Mouse (Mus musculus) forebrain, embryonic 10.5 days (tissue): ENCODE data around the gene Lypd1. TPM values are rescaled to one million over a fixed set of nuclear protein-coding genes. Genes with fewer than 3 reads are reported as not detected.

Experiments used
- DNase-seq: peaks from one replicate; pipeline ENCODE4 v3.0.0-alpha.2; 2017; ENCODE audit warnings: low spot score; ENCODE audit errors: extremely low spot score
- H3K27ac ChIP-seq: fragments of 300-500 bp; sonication (generic); 2 replicates; pipeline ENCODE4 v1.5.1; 2016; ENCODE audit warnings: mild to moderate bottlenecking
- H3K27me3 ChIP-seq: fragments of 300-500 bp; sonication (generic); 2 replicates; pipeline ENCODE4 v1.6.1; 2016; ENCODE audit warnings: mild to moderate bottlenecking; ENCODE audit not compliant: poor library complexity, severe bottlenecking
- H3K36me3 ChIP-seq: fragments of 300-500 bp; sonication (generic); replicated peaks from 2 replicates; pipeline ENCODE4 v1.6.1; 2016; ENCODE audit warnings: mild to moderate bottlenecking, moderate library complexity
- H3K4me1 ChIP-seq: fragments of 300-500 bp; sonication (generic); 2 replicates; pipeline ENCODE4 v1.6.1; 2016
- H3K4me3 ChIP-seq: fragments of 300-500 bp; sonication (generic); 2 replicates; pipeline ENCODE4 v1.5.1; 2016; ENCODE audit warnings: mild to moderate bottlenecking, moderate library complexity
- H3K9me3 ChIP-seq: fragments of 300-500 bp; sonication (generic); 2 replicates; pipeline ENCODE4 v1.6.1; 2016; ENCODE audit warnings: mild to moderate bottlenecking, moderate library complexity
- WGBS: fragments of 180-500 bp; shearing (Covaris S2); methylation state at CpG from one replicate; pipeline ENCODE4 v1.1.7; 2016; 5-methylcytosine and 5-hydroxymethylcytosine counted together
- polyA plus RNA-seq: library from polyadenylated mRNA; unstranded; fragments of >200 nt; fragmentation: Nextera tagmentation; extraction: Ambion mirVana; gene quantifications from 2 replicates; pipeline ENCODE4 v1.2.1, GENCODE M21; 2016

Gene Lypd1
- polyA plus RNA-seq: 1.2 and 1.9 TPM in 2 replicates

DNA sequence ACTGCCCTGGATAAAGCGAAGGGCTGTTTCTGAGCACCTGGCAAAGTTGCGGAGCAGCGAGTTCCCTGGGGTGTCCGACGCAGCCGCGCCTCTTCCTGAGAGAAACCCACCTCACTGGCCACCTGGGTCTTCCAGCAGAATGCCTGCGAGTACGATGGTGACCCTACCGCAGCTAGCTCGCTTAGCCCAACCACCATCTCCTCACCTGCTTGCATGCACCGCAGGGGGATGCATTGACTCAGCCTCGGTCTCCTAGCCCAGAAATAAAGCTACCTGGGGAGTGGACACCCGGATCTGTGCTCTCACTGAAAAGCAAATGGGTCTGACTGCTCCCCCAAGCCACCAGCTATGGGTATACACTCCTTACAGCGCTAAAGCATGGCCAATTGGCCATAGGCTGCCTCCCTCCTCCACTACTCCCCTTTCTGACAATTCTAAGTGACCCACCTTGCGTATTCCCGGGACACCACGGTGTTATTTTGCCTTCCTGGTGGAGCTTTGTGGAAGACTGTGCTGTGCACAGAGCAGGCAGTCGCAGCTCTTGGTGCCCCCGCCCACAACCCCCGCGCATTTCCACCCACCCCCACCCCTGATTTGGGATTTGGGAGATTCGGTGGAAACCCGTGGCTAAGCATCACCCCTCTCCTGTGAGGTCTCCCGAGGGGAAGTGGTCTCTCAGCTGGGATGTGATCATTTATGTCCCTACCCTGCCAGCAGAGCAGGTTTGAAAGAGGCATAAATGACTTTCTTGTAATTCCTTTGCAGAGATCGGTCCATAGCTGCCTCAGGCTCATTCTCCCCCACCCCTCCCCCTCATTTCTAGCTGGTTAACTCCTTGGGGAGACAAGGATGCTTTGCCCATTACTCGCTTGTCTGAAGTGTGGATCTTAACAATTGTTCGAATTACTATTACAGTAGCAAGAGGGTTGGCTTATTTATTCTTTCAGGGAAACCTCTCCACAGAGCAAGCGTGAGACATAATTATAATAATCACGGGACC, at the start of gene Lypd1:
TSS of gene Lypd1 (minus strand) at position 501 of the 1,000 bp plus-strand sequence.
- WGBS: 5% methylated on average over 30 of the region's 30 CpGs
- peak; percentile 22 for DNase-seq

DNA sequence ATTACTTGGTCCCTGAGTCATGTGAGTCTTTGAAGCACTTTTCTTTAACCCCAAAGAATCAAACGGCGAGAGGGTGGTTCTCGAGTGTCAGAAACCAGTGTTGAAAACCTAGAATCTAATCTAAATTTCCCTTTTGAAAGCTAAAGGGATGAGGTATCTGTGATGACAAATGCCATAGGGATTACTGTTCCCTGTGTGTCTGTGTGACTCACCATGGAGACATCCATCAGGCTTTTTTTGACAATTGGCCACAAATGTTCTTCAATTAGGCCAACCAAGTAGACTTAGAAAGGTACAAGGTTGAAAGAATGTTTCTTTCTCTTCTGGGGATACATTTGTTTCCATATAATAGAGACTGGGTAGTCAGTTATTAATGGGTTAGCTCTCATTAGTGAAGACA, 38.1 kb upstream of the Lypd1 start:
- 91% methylated on average over 3 of the region's 3 CpGs for WGBS
- Histone ChIP-seq H3K9me3 (no peaks in the 10 kb centered on the region), H3K27me3 (no peaks in the 10 kb centered on the region), H3K27ac (no peak overlapping the region), H3K4me1 (no peaks in the 10 kb centered on the region), H3K36me3 (no peaks in the 10 kb centered on the region), H3K4me3 (no peak overlapping the region)
- no peak for DNase-seq

More for the DNA sequence above, at the start of gene Lypd1:
- Histone ChIP-seq H3K4me1 (peaks cover 33% of the 10 kb centered on the region), H3K27ac (0 out of 2 replicates have a peak within 1 kb of the TSS, but pooled peaks have one; percentile 22), H3K4me3 (peak within 1 kb of the TSS; percentile 64), H3K27me3 (peaks cover 84% of the 10 kb centered on the region), H3K9me3 (no peaks in the 10 kb centered on the region), H3K36me3 (no peaks in the 10 kb centered on the region)

GRCm38 (mm10) chr1:125949076-125949475, 36.2 kb upstream of the Lypd1 start:
- H3K27me3 ChIP-seq: no peaks in the 10 kb centered on the region

DNA sequence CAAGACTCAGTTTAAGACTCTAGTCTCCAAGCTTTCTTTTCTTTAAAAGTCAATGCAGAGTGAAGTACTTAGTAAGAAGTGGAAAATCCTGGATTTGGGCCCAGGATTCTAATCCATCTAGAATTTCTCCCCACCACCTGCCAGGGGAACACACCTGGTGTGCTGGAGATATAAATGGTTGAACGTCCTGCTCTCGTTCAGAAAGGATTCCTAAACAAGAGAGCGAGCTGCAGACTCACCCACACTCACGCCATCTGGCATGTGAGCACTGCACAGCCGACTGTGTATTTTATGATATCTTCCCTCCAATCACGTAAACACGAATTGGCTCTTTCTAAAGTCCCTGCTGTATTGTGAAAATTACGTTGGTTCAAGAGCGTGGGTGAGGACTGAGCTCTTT, 32.2 kb upstream of the Lypd1 start:
- Histone ChIP-seq H3K27me3 (no peaks in the 10 kb centered on the region), H3K27ac (no peak overlapping the region), H3K4me3 (no peak overlapping the region), H3K36me3 (no peaks in the 10 kb centered on the region), H3K9me3 (no peaks in the 10 kb centered on the region), H3K4me1 (no peaks in the 10 kb centered on the region)
- WGBS: 90% methylated on average over 9 of the region's 9 CpGs
- no peak for DNase-seq

More at GRCm38 (mm10) chr1:125949076-125949475, 36.2 kb upstream of the Lypd1 start:
- Histone ChIP-seq H3K27ac (no peak overlapping the region), H3K36me3 (no peaks in the 10 kb centered on the region), H3K9me3 (no peaks in the 10 kb centered on the region), H3K4me1 (no peaks in the 10 kb centered on the region), H3K4me3 (no peak overlapping the region)
- WGBS: 87% methylated on average over 6 of the region's 6 CpGs
- DNase-seq: no peak

DNA sequence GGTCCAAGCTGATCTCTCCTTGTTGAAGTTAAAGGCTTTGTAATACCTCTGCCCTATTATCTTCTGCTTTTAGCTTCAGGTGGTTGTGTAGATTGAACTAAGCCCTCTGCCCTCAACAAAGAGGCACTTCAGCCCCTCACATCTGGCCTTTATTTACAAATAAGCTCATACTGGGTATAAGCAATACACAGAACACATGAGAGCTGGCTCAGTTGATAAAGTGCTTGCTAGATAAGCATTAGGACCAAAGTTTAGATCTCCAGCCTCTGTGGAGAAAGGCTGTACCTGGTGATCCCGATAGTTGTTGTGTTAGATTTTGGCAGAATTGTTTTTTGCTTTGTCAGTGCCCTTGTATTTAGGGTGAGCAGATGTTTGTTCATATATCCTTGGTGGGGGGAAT, 30.4 kb upstream of the Lypd1 start:
- no peak overlapping the region for H3K27ac ChIP-seq
- H3K4me3 ChIP-seq: no peak overlapping the region
- no peak for DNase-seq
- H3K27me3 ChIP-seq: no peaks in the 10 kb centered on the region
- H3K9me3 ChIP-seq: no peaks in the 10 kb centered on the region
- H3K4me1 ChIP-seq: no peaks in the 10 kb centered on the region
- 93% methylated on average over 1 of the region's 1 CpGs for WGBS
- no peaks in the 10 kb centered on the region for H3K36me3 ChIP-seq

GRCm38 (mm10) chr1:125925486-125925885, 12.6 kb upstream of the Lypd1 start:
- H3K27me3 ChIP-seq: no peaks in the 10 kb centered on the region
- H3K9me3 ChIP-seq: 0 out of 2 replicates have a peak, but pooled peaks cover 3% of the 10 kb centered on the region
- no peak for DNase-seq
- no peak overlapping the region for H3K4me3 ChIP-seq
- H3K4me1 ChIP-seq: peaks cover 4% of the 10 kb centered on the region; the same call in 1 of the 2 replicates
- H3K36me3 ChIP-seq: no peaks in the 10 kb centered on the region
- no peak overlapping the region for H3K27ac ChIP-seq
- WGBS: 95% methylated on average over 10 of the region's 10 CpGs

- H3K27ac ChIP-seq: no peak overlapping the region
- H3K36me3 ChIP-seq: no peaks in the 10 kb centered on the region
- peaks cover 4% of the 10 kb centered on the region; the same call in 1 of the 2 replicates for H3K4me1 ChIP-seq
- 87% methylated on average over 2 of the region's 2 CpGs for WGBS
- H3K4me3 ChIP-seq: no peak overlapping the region
- no peaks in the 10 kb centered on the region for H3K27me3 ChIP-seq
- H3K9me3 ChIP-seq: peaks cover 13% of the 10 kb centered on the region; the same call in 1 of the 2 replicates
- no peak for DNase-seq
Observed at GRCm38 (mm10) chr1:125923062-125923461, 10.2 kb upstream of the Lypd1 start.

GRCm38 (mm10) chr1:125920696-125921095, 7.8 kb upstream of the Lypd1 start:
- Histone ChIP-seq H3K4me3 (no peak overlapping the region), H3K4me1 (peaks cover 4% of the 10 kb centered on the region; the same call in 1 of the 2 replicates), H3K9me3 (peaks cover 13% of the 10 kb centered on the region; the same call in 1 of the 2 replicates), H3K27me3 (peaks cover 7% of the 10 kb centered on the region), H3K27ac (no peak overlapping the region), H3K36me3 (no peaks in the 10 kb centered on the region)
- 95% methylated on average over 3 of the region's 3 CpGs for WGBS
- DNase-seq: no peak

GRCm38 (mm10) chr1:125911901-125912445, 928 bp downstream of the Lypd1 start:
- no peaks in the 10 kb centered on the region for H3K9me3 ChIP-seq
- peak overlapping the region; percentile 64 for H3K4me3 ChIP-seq
- H3K36me3 ChIP-seq: no peaks in the 10 kb centered on the region
- WGBS: under 1% methylated on average over 42 of the region's 43 CpGs
- H3K4me1 ChIP-seq: peaks cover 33% of the 10 kb centered on the region
- DNase-seq: peak; percentile 34
- peaks cover 92% of the 10 kb centered on the region for H3K27me3 ChIP-seq
- peak overlapping the region; percentile 22; the same call in 1 of the 2 replicates for H3K27ac ChIP-seq

- Histone ChIP-seq H3K9me3 (no peaks in the 10 kb centered on the region), H3K27me3 (peaks cover 96% of the 10 kb centered on the region), H3K36me3 (no peaks in the 10 kb centered on the region), H3K4me3 (peak overlapping the region; percentile 64), H3K27ac (peak overlapping the region; percentile 22), H3K4me1 (peaks cover 33% of the 10 kb centered on the region)
- WGBS: under 1% methylated on average over 35 of the region's 35 CpGs
- DNase-seq: peak; percentile 43
Observed at GRCm38 (mm10) chr1:125911337-125911900, 1.5 kb downstream of the Lypd1 start.

GRCm38 (mm10) chr1:125910871-125911265, 2.0 kb downstream of the Lypd1 start:
- no peaks in the 10 kb centered on the region for H3K9me3 ChIP-seq
- H3K27ac ChIP-seq: no peak overlapping the region
- DNase-seq: peak; percentile 23
- H3K36me3 ChIP-seq: no peaks in the 10 kb centered on the region
- H3K27me3 ChIP-seq: peaks cover 96% of the 10 kb centered on the region
- WGBS: 1% methylated on average over 9 of the region's 9 CpGs
- H3K4me1 ChIP-seq: peaks cover 33% of the 10 kb centered on the region
- peak overlapping the region; percentile 64 for H3K4me3 ChIP-seq

GRCm38 (mm10) chr1:125910211-125910870, 2.6 kb downstream of the Lypd1 start:
- Histone ChIP-seq H3K4me1 (peaks cover 33% of the 10 kb centered on the region), H3K27me3 (peaks cover 94% of the 10 kb centered on the region)
- WGBS: 15% methylated on average over 14 of the region's 14 CpGs

More at GRCm38 (mm10) chr1:125910211-125910870, 2.6 kb downstream of the Lypd1 start:
- Histone ChIP-seq H3K4me3 (peak overlapping the region; percentile 64), H3K36me3 (no peaks in the 10 kb centered on the region), H3K9me3 (no peaks in the 10 kb centered on the region), H3K27ac (no peak overlapping the region)
- DNase-seq: peak; percentile 30
